Mouse (Mus musculus): ENCODE measurements around the gene Brms1.
"Not testable (repeated sequence)": the region's sequence is repeated elsewhere in the genome, so short reads cannot be mapped to it uniquely, and the experiment has no call there.

Gene Brms1

GRCm38 (mm10) chr19:5084834-5085144, 43.6 kb downstream of the Brms1 start:
- ATAC-seq (ENCODE audit: insufficient number of reproducible peaks, low FRiP score, low TSS enrichment), result no peak

GRCm38 (mm10) chr19:5085145-5085863, 44.1 kb downstream of the Brms1 start, which contains the start of gene Tmem151a:
TSS of gene Tmem151a (minus strand) at chr19:5085531.
- ATAC-seq (ENCODE audit: insufficient number of reproducible peaks, low FRiP score, low TSS enrichment), result peak; percentile 11; the same call in 1 of the 2 replicates

DNA sequence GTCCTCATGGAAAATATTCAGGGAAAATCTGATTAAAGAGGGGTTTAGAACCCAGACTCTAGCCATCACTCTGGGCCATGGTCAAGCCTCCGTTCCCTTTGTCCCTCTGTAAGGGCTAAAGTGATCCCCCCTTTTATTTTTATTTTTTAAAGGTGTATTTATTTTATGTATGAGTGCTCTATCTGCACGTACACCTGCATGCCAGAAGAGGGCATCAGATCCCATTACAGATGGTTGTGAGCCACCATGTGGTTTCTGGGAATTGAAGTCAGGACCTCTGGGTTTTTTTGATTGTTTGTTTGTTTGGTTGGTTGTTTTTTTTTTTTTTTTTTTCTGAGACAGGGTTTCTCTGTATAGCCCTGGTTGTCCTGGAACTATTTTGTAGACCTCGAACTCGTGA, 45.4 kb downstream of the Brms1 start:
- not testable (repeated sequence) for ATAC-seq (ENCODE audit: insufficient number of reproducible peaks, low FRiP score, low TSS enrichment)

GRCm38 (mm10) chr19:5087884-5088728, 47.0 kb downstream of the Brms1 start, which contains the start of gene Yif1a:
TSS of gene Yif1a (plus strand) at chr19:5088538.
- peak; percentile 77 for ATAC-seq (ENCODE audit: insufficient number of reproducible peaks, low FRiP score, low TSS enrichment)

DNA sequence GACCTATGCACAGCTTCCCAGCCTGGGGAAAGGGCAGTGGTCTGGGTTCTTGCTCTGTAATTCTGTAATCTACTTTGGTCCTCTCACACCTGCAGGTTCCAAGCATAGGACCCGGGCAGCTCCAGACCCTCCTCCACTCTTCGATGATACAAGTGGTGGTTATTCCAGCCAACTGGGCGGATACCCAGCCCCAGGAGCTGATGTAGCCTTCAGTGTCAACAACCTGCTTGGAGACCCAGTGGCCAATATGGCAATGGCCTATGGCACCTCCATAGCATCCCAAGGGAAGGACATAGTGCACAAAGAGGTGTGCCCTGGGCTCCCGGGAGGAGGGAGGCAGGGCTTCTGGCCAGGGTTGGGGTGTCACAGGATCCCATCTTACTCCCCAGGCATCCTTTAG, 48.2 kb downstream of the Brms1 start:
- ATAC-seq (ENCODE audit: insufficient number of reproducible peaks, low FRiP score, low TSS enrichment), result no peak

GRCm38 (mm10) chr19:5092083-5092482, 50.9 kb downstream of the Brms1 start:
- no peak for ATAC-seq (ENCODE audit: insufficient number of reproducible peaks, low FRiP score, low TSS enrichment)

DNA sequence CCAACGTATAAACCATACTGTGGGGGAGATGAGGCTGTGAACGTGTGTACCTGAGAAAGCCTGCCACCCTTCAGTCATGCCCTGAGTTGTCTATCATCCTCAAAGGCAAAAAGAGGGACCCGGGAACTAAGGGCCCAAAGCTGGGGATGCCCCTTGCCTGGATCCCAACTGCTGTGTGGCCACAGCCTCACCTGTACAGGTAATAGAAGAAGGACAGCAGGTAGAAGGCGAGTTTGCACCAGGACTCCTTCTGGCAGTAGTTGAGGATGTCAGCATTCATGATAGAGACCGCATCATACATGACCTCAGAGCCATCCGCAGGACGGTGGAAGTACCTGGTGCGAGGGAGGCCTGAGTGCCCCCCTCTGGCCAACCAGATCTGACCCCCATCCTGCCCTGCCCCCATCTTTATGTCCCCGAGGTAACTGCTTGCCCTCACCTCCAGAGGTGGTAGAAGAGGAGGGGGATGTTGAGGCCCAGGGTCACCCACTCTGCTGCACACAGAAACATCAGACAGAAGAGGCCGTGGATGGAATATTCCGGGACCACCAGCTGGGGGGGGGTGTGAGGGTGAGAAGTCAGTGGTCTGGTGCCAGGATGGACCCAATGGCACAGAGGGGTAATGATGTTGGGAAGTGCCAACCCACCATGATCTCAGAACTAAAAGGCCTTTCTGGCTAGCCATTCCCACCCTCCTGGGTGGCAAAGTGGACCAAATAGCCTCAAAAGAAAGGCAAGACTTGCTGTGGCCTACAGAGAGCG, 52.5 kb downstream of the Brms1 start:
- ATAC-seq (ENCODE audit: insufficient number of reproducible peaks, low FRiP score, low TSS enrichment), result no peak

- peak; percentile 54; the same call in 1 of the 2 replicates for ATAC-seq (ENCODE audit: insufficient number of reproducible peaks, low FRiP score, low TSS enrichment)
Measured at GRCm38 (mm10) chr19:5094243-5094632, 53.1 kb downstream of the Brms1 start.

DNA sequence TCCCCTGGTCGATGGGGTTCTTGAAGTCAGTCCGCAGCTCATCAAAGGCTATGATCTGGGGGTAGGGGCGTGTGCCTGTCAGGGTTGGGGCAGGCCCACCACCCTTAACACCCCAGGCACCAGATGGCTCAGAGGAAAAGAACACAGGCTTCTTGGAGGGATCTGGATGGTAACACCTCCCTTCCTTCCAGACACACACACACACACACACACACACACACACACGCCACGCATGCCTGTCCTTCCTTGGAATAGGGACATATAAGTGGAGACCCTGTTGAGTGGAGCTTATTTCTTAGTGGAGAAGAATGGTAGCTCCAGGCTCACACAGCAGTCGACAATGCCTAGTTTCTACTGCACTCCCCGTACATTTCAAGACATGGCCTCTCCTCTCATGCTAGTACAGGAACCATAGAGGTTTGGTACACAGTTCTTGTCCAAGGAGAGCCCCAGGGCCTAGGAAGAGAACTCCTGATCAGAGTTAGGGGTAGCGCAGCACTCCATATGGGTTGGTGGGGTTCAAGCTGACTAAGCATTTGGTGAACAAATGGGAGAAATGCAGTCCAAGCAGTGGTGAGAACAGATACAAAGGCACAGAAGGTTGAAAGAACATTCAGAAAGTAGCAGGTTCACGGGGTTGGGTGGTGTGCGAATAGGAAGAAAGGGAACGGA, 53.7 kb downstream of the Brms1 start:
- ATAC-seq (ENCODE audit: insufficient number of reproducible peaks, low FRiP score, low TSS enrichment), result no peak

- ATAC-seq (ENCODE audit: insufficient number of reproducible peaks, low FRiP score, low TSS enrichment), result no peak
Measured at GRCm38 (mm10) chr19:5095887-5096474, 54.8 kb downstream of the Brms1 start.

- ATAC-seq (ENCODE audit: insufficient number of reproducible peaks, low FRiP score, low TSS enrichment), result no peak
Measured at GRCm38 (mm10) chr19:5097521-5098362, 56.6 kb downstream of the Brms1 start.

DNA sequence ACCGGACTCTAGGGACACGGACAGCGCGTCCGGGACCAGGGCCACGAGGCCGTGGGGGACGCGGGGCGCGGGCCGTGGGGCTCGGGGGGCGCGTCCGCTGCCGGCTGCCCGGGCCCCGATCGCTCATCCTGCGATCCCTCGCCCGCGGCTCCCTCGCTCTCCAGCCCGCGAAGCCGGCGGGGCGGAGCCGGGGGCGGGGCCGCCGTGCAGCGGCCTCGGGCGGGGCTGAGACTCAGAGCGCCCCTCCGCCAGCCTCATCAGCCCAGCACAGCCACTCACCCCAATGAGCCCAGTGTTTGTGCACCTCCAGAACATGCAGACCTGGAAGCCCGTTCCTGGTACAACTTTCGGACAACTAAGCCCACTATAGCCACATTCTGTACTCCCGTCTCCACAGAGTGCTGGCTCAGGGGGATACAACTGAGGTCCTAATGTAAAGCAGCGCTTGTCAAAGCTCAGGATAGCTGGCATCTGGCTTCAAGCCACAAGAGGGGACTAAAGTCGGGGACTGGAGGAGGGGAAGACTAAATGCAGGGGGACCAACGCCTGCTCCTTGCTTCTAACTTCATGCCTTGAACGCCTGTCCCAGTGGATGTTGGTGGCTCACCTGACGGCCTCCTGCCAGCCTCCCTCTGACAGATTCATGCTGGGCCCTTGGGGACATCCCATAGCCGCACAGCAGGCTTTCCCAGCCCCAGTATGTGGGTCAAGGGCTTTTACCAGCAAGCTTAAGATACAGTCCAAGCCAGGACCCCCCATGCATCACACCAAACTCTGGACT, 57.4 kb downstream of the Brms1 start, which contains the start of gene Cnih2:
Gene Cnih2, minus strand, starts transcription at position 159 of the 781 bp plus-strand sequence.
- ATAC-seq (ENCODE audit: insufficient number of reproducible peaks, low FRiP score, low TSS enrichment), result no peak
